Mouse (Mus musculus) testis, adult 2 months (tissue): ENCODE results near the gene Cd6.

Source experiments
- CTCF ChIP-seq: fragments of 200-500 bp; IDR thresholded peaks from 2 replicates; pipeline ENCODE4 v1.5.1; 2012; ENCODE audit warnings: low read depth, mild to moderate bottlenecking, inconsistent platforms, low read length, moderate library complexity; ENCODE audit not compliant: control insufficient read depth, insufficient read depth, insufficient replicate concordance
- POLR2A ChIP-seq: fragments of 200-500 bp; IDR thresholded peaks from 2 replicates; pipeline ENCODE4 v1.6.1; 2012; ENCODE audit warnings: low read depth, mild to moderate bottlenecking, inconsistent platforms, low read length, moderate library complexity; ENCODE audit not compliant: control insufficient read depth

GRCm38 (mm10) chr19:10845454-10845853 lies 15.6 kb upstream of the Cd6 start:
- TF ChIP-seq CTCF, result no peak
- no peak for TF ChIP-seq POLR2A
